Mouse (Mus musculus): ENCODE results near the gene Cpt1b.

The Cpt1b gene

DNA sequence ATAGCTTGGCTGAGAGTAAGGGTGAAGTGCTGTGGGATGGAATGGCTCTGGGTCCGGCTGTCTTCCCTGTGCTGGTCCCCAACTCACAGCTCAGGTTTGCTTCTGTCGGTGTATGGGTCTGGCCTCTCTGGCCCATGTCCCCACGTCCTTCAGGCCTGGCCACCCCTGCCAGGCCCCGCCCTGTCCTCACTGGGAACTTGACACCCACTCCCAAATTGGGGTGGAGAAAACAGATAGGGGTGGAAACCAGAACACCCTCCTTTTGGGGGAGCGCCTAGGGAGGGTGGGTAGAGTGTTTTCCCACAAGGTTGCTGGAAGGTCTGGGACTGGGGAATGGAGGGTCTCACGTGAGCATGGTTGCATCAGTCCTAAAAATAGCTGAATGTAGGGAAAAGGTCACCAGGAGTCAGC lies at the start of gene Cpt1b:
TSS of gene Cpt1b (minus strand) at position 153 of the 411 bp plus-strand sequence.
- no peak for DNase-seq (ENCODE audit: low spot score)

DNA sequence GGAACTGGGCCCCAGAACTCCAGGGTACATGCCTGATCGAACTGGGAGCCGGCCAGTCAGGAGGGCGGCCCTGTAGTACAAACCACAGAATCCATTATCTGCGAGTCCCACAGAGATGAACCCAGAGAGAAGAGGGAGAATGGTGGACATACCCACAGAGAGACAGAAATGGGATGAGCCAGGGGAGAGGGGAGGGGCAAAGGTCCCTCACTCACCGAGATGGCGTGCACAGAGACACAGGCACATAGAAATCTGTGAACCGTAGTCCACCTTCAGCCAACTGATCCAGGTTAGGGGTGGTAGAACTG lies 49.6 kb upstream of the Cpt1b start:
- no peak for DNase-seq (ENCODE audit: low spot score)

DNA sequence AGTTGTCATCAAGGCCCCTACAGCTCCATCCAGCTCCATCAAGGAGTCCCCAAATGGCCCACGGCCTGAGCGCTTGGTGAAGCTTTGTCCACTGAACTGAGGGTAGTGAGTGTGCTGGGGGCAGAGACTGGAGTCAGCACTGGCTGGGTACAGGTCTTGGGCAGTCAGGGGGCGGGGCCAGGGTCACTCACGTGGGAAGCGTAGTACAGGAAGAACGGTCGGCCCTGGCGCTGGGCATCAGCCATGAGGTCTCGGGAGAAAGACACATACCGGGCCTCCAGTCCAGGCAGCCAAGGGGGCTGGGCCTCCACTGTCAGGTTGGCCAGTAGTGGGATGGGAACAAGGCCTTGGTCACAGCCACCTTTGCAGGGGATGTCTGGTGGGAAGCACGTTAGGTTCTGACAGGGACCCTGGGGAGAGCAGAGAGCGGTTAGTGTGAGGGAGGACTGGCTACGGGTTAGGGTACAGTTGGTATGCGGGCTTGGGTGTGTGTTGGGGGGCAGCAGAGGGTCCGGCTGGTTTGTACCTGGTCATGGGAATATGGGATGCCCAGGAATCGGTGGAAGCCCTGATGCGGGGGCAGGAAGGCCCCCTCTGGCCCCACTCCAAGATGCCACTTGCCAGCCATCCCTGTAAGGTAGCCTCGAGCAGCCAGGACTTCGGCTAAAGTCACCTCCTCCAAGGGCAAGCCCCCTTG lies 49.1 kb upstream of the Cpt1b start:
- no peak for DNase-seq (ENCODE audit: low spot score)

DNA sequence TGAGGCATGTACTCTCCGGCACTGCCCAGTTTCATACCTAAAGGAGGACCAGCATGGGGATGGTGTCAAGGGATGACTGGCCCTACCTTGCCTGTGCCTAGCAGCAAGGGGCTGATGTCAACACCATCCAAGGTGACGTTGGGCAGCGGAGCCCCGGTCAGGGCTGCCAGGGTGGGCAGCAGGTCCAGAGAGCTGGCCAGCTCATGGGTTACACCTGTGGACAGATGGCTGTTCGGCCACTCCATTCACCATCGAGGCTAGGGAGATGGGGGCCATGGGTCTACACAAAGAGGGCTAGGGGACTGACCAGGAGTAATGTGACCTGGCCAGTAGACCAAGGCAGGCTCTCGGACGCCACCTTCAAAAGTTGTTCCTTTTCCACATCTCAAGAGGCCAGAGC lies 48.3 kb upstream of the Cpt1b start:
- no peak for DNase-seq (ENCODE audit: low spot score)

DNA sequence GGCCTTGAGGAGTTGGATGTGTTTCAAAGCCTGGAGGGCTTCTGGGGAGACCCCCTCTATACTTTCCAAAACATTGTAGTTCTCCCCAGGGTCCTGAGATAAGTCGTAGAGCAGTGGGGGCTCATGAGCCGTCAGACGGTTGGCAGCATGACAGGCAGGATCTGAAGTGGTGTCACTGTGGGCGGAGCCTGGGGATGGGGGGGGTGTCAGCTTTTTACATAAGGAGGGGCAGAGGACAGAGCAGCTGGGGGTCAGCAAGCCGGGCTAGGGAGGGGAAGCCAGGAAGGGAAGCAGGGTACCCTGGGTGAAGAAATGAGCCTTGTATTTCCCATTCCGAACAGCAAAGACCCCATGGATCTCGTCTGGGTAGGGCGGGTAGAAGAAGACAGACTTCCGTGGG lies 47.7 kb upstream of the Cpt1b start:
- DNase-seq (ENCODE audit: low spot score) = no peak

DNA sequence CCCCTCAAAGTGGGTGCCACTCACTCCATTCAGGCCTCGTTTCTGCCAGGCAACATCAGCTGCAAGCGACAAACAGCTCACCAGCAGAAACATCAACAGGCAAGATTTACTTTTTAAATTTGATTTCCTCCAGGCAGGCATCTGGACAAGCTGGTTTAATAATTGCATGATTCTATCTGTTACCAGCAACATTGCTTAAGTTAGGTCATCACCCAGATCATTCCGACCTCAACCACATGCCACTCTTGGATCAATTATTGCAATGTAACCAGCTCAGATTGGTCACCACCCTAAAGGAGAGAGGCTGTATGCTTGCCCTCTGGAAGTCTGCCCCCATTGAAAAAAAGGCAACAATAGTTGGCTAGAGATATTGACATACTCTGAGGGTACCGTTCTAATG lies 45.8 kb upstream of the Cpt1b start:
- no peak for DNase-seq (ENCODE audit: low spot score)

DNA sequence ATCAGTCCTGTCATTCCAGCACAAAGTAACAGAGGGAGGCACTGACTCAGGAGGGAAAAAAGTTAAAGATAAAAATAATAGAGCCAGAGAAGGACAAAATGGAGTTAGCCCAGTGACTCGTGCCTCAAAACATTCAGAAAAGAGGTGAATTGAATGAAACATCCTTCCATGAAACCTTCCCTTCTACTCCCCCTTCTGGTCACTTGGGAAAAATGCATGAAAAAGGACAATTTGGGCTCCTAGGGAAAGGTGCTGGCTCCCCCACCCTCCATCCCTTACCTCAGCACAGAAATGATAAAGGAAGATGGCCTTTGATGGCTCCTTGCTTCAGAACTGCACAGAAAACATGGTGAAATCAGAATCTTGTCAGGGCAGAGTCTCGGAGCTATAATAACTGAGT lies 42.9 kb upstream of the Cpt1b start:
- DNase-seq (ENCODE audit: low spot score) = peak; percentile 78

DNA sequence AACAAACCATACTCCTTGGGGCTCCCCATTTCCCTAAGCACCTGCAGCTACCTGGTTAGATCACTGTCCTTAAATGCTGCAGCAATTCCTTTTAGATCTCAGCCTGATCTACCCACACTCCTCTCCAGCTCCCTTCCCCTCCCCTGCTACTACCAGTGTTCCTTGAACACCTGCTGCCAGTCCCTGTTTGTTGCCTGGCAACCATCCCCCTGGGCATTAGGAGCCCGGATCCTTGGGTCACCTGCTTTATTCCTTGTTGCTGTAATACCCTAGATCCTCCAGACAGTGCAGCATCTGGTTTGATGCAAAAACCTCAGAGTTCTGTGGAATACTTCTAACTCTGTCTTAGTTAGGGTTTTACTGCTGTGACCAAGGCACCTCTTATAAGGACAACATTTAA lies 39.4 kb upstream of the Cpt1b start:
- DNase-seq (ENCODE audit: low spot score) = peak; percentile 56

DNA sequence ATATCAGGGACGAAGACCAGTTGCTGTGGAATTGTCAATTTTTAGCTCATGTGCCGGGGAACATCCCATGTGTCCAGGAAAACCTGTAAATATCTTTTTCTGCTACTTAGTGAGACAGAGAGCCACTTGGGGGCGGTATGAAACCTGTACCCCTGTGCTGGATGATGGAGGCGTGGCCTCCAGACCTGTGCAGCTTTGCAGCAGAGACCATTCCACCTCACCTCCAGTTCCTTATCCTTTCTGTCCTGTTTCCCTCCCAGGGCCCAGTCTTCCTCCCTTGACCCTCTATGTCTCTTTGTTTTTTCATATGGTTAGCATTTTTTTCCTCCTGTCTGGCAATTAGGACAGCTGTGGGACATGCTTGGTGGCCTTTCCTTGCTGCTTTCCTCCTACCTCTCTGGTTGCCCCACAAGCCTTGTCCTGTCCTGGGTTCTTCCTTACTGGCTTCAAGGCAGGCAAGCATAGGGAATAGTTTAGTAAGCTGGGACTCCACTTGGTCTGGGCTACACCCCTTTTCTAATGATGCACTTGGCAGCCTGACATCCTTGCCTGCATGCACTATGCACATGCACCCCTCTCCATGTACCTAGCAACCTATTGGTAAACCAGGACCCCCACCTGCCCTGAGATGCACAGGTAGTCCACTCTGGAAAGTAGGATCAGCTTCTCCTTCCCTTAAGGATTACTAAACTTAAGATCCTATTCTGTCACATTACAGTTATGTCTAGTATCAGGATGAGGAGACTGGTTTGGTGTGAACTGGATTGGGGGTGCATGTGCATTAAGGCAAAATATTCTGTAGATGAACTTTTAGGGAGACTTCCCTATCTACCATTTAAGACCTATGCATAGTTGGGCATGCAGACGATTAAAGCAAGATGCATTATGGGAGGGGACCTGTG lies 37.9 kb upstream of the Cpt1b start:
- DNase-seq (ENCODE audit: low spot score) = no peak

DNA sequence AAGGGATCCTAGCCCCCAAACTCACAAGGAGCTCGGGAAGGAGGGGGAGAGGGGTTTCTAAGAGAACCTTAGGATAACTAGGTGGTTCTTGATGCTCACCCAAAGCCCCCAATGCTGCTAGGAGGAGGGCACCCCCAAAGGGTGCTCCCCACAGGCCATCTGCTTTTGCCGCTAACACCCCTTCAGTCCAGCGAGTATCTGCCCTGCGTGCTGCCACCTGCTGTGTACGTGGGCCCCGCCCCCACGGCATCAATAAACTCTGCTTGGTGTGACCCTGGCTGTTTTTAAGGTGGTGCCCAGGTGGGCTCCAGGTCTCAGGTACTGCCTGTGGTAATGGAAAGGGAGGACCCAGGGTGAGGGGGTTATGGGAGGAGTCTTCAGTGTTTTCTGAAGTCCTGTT lies 36.5 kb upstream of the Cpt1b start:
- DNase-seq (ENCODE audit: low spot score) = no peak

DNA sequence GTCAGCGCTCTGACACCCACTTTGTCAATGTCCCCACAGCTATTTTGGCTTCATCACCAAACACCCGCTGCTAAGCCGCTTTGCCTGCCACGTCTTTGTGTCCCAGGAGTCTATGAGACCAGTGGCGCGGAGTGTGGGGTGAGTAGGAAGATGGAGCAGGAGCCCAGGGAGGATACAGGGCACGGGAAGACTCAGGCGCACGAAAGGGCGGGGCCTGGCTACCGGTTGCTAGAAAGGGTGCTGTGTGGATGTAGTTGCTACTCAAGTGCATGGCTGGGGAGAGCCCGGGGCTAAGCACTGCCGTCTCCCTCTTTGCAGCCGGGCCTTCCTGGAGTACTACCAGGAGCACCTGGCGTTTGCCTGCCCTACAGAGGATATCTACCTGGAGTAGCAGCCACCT lies 35.7 kb upstream of the Cpt1b start:
- DNase-seq (ENCODE audit: low spot score) = no peak

DNA sequence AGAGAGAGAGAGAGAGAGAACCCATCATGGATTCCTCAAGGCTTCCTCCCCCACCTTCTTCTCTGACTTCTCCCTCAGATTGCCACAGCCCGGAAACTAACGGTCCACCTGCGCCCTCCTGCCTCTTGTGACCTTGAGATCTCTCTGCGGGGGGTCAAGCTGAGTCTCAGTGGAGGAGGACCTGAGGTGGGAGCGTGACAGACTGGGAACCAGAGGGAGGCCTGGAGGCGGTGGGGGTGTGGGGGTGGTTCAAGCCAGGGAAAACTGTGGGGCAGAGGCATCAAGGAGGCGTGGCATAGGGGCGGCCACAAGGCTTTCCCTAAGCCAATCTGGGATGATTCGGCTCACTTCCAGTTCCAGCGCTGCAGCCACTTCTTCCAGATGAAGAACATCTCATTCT lies 34.6 kb upstream of the Cpt1b start:
- no peak for DNase-seq (ENCODE audit: low spot score)

DNA sequence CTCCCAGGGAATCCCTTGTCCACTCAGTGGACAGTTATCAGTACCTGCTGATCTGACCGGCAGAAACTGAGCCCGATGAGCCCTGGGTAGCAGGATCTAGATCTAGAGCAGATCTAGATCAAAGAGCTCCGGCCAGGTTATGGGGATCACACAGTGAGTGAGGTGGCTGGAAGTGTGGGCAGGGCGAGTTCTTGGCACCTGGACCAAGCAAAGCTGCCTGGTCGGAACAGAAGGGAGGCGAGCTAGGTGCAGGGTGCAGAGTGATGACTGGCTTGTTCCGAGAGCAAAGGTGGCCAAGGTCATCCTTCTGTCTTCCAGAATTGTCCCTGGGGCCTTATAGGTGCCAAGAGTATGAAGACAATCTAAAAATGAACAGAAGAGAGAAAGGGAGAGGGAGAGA lies 34.2 kb upstream of the Cpt1b start:
- DNase-seq (ENCODE audit: low spot score) = no peak

DNA sequence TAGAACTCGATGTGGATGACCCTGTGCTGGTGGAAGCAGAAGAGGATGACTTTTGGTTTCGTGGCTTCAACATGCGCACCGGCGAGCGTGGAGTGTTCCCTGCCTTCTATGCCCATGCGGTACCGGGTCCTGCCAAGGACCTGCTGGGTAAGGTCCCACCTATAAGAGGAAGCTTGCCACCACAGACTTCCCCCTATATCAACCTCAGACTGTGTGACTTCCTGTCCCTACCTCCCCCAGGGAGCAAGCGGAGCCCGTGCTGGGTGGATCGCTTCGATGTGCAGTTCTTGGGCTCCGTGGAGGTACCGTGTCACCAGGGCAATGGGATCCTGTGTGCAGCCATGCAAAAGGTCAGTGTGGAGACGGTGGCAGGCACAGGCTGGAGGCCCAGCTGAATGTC lies 33.3 kb upstream of the Cpt1b start:
- DNase-seq (ENCODE audit: low spot score) = no peak

DNA sequence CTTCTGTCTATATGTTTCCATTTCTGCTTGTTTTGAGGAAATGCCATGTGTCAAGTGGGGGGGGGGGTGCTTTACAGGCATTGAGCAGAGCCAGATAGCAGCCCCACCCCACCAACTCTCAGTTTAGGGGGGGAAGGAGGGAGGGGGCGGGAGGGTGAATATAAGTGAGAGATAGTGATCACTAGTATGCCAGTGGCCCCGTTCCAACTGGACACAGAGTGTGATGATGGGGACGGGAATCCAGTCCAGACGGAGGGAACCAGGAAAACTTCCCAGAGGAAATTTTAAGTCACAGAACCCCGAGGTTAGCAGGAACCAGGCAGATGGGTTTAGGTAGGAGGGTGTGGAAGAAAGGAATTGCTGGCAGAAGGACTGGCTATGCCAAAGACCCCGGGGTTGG lies 30.0 kb upstream of the Cpt1b start:
- no peak for DNase-seq (ENCODE audit: low spot score)

DNA sequence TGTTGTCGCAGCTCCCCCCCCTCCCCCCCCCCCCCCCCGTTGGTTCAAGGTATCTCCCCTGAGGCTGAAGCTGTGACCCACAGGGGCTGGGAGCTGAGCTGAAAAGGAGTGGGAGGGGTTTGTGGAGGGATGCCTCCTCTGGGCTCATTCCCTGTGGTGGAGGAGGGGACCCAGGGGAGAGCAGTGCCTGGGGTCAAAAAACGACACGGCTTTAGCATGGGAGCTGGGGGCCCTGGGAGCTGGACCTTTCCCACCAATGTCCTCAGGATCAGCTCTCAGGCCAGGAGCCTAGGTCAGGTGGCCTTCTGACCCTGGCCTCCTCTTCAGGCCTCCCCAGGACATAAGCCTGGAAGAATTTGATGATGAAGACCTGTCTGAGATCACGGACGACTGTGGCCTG lies 29.2 kb upstream of the Cpt1b start:
- no peak for DNase-seq (ENCODE audit: low spot score)

DNA sequence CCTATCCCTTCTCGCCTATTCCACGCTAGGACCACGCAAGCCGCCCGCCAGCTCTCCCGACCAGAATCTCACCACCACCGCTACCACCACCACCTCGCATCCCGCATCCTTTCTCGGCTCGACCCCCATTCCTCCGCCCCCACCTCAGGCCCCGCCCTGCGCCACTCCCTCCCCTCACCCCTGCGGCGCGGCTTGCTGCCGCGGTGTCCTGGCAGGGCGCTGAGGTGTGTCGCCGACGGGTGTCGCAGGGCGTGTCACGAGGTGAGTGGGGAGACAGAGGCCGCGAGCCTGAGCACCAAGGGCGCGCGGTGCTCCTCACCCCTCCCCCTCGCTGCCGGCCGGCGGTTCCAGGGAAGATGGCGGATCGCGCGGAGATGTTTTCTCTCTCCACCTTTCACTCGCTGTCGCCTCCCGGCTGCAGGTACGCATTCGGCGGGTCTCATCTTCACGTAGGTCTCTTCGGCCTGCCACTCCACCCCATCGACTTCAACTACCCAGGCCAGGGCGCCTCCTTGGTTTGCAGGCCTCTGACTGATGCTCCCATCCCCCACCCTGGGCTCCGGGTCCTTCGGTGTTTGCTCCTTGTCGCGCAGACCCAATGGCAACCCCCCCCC lies 28.3 kb upstream of the Cpt1b start, which contains the start of gene Mapk8ip2:
TSS of gene Mapk8ip2 (plus strand) at position 49 of the 614 bp plus-strand sequence.
- DNase-seq (ENCODE audit: low spot score) = peak; percentile 64

DNA sequence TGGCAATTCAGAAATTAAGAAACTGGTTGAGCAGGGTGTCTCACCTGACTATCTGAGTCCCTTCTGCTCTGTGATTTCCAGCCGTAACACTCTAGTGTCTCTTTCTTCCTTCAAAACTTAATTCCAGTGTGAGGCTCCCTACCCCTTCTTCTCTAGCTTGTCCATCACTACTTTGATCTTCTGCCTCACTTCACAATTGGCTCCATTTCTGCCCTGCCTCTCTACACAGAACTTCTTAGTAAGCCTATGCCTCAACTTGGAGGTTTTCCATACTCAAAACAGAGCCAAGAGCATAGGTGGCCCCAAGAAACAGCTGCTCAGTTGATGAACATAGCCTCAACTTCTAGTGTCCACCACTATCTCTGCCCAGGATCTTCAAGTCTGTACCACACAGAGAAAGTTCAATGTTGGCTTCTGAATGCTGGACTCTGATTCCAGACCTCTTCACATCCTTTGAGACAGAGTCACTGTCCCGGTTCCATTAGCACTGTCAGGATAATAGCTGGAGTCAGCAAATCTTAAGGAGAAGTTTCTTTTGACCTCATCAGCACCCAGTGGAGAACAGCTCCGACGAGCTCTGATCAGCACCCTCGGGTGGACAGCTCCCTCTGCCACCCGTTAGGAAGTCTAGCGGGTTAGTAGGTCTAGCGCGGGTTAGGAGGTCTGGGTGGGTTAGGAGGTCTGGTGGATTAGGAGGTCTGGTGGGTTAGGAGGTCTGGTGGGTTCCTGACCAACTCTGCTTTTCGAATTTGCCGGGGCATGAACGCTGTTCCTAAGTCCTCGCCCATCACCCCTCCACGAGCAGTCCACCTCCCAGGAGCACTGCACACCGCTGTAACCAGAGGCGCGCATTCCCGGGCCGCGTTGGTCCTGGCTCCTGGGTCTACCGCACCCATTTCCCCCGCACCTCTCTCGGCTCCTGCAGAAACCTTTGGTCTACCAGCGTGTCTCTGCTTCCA lies 27.5 kb upstream of the Cpt1b start:
- peak; percentile 74 for DNase-seq (ENCODE audit: low spot score)

DNA sequence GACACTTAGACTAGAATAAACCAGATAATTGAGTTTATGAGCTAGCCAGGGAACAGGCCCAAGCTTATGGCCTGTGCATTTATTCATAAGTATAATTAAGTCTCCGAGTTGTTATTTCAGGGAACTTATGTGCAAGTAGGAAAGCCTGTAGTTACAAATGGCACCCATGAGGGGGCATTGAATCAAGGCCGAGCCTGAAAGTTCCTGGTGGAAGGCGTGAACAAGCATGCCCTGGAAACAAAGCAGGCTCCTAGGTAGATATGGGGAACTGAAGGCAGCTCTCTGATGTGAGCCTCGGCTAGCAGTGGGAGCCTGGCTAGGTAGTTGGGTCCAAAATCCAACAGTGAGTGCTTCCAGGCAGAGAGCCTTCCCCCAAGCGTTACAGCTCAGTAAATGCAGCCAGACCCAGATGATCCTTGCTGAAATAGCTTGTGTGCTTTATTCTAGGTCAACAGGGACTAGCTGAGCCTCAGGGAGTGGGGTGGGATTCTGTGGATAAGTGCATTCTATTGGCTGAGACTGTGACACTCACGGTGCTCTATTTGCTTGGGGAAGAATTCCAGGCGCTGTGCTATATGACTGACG lies 16.9 kb upstream of the Cpt1b start:
- peak; percentile 47 for DNase-seq (ENCODE audit: low spot score)

DNA sequence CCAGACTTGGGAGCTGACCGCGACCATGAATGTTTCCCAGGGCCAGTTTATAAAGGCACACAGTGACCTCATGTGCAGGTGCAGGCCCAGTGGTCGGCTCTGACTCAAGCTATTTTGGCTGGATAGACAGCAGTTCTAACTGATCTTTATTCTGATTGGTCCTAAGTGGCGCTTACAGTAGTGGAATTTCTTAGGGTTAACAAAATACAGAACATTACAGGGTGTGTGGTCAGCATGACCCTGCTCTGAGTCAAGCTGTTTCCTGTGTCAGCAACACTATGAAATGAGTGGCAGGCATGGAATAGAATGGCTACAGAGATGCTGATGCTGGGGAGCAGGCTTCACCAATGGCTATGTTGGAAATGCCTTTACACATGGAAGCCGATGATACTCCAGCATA lies 10.2 kb upstream of the Cpt1b start:
- DNase-seq (ENCODE audit: low spot score) = no peak

DNA sequence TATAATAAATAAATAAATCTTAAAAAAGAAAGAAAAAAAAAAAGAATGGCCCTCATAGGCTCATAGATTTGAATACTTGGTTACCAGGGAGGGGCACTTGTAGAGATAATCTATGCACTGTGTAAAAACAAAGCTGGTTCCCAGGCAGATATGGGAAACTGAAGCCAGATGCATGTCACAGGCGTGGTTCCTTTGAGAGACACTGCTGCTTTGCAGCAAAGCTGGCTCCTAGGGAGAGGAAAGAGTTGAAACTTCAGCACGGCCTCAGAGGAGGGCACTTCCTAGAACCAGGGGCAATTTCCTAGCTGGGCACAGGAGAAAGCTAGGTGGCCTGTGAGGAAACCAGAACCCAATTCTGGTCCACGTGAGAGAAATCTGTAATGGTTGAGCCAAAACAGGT lies 8.5 kb upstream of the Cpt1b start:
- no peak for DNase-seq (ENCODE audit: low spot score)

DNA sequence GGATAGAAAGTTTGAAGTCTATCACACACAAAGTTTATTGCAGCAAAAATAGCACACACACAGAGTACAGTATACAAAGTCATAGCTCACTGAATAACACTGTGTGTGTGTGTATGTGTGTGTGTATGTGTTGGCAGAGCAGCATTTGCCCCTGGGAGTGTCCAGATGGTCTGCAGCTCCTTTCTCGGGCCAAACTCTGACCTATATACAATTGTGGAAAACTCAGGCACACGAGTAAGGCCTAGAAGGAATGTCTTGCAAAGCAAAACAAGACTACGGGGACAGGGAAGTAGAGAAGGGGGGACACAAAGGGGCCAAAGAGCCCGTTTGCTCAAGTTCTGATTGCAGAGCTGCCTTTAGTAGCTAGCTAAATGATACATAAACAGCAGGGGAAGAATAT lies 7.3 kb upstream of the Cpt1b start:
- DNase-seq (ENCODE audit: low spot score) = peak; percentile 36

Data from retina, embryonic 14.5 days (tissue).